Mouse (Mus musculus) mature B cell (primary cell): ENCODE data around the gene Olfr1013.

Source experiments
- in situ Hi-C: fragments of 300-500 bp; cut with MboI; formaldehyde crosslinking; loops from 2 replicates; pipeline ENCODE4 v1.14.3; 2019

Gene Olfr1013

GRCm38 (mm10) chr2:85766798-85767197, at the start of gene Olfr1013:
Gene Olfr1013, plus strand, starts transcription at chr2:85767098.
- in situ Hi-C loops, result no loop called here

GRCm38 (mm10) chr2:85725793-85726192, 41.1 kb upstream of the Olfr1013 start:
- in situ Hi-C loops, result no loop called here

- in situ Hi-C loops, result no loop called here
Observed at GRCm38 (mm10) chr2:85753822-85754221, 13.1 kb upstream of the Olfr1013 start.

- in situ Hi-C loops, result no loop called here
Observed at GRCm38 (mm10) chr2:85762666-85763065, 4.2 kb upstream of the Olfr1013 start, which contains the start of gene Olfr1012. Gene Olfr1012, minus strand, starts transcription at chr2:85762766.

- in situ Hi-C loops, result no loop called here
Observed at GRCm38 (mm10) chr2:85772413-85772812, 5.5 kb downstream of the Olfr1013 start, which contains the start of gene Olfr1014. Gene Olfr1014, plus strand, starts transcription at chr2:85772713.

- in situ Hi-C loops, result no loop called here
Observed at GRCm38 (mm10) chr2:85781717-85782116, 14.8 kb downstream of the Olfr1013 start, which contains the start of gene Olfr1015. Gene Olfr1015, plus strand, starts transcription at chr2:85782017.

- in situ Hi-C loops, result no loop called here
Observed at GRCm38 (mm10) chr2:85792331-85792730, 25.4 kb downstream of the Olfr1013 start.

- in situ Hi-C loops, result no loop called here
Observed at GRCm38 (mm10) chr2:85802444-85802843, 35.5 kb downstream of the Olfr1013 start, which contains the start of gene Olfr1016. Gene Olfr1016, minus strand, starts transcription at chr2:85802544.

GRCm38 (mm10) chr2:85804501-85804900, 37.6 kb downstream of the Olfr1013 start:
- in situ Hi-C loops, result no loop called here

GRCm38 (mm10) chr2:85818179-85818578, 51.3 kb downstream of the Olfr1013 start, which contains the start of gene Olfr1018:
Gene Olfr1018, plus strand, starts transcription at chr2:85818479.
- in situ Hi-C loops, result no loop called here
